Mouse (Mus musculus): ENCODE measurements around the gene Cyb5b.

- TF ChIP-seq CTCF (IDR thresholded peaks at IDR 0.05; ENCODE audit: low read depth) (no peak), EP300 (IDR thresholded peaks at IDR 0.05; ENCODE audit: low read depth) (no peak)
Observed at GRCm38 (mm10) chr8:107197901-107198826, 47.7 kb downstream of the Cyb5b start.

All from heart, postnatal 0 days (tissue).